Mouse (Mus musculus) thymus, postnatal 25 days (tissue): ENCODE data around the gene Mettl7a1.
A peak's percentile ranks its signal among the peaks of the same experiment; 100 is the strongest.
"Not testable (repeated sequence)": the region's sequence is repeated elsewhere in the genome, so short reads cannot be mapped to it uniquely, and the experiment has no call there.

ENCODE experiments used
- DNase-seq: peaks from one replicate; pipeline ENCODE4 v3.0.0; 2022

The Mettl7a1 gene

DNA sequence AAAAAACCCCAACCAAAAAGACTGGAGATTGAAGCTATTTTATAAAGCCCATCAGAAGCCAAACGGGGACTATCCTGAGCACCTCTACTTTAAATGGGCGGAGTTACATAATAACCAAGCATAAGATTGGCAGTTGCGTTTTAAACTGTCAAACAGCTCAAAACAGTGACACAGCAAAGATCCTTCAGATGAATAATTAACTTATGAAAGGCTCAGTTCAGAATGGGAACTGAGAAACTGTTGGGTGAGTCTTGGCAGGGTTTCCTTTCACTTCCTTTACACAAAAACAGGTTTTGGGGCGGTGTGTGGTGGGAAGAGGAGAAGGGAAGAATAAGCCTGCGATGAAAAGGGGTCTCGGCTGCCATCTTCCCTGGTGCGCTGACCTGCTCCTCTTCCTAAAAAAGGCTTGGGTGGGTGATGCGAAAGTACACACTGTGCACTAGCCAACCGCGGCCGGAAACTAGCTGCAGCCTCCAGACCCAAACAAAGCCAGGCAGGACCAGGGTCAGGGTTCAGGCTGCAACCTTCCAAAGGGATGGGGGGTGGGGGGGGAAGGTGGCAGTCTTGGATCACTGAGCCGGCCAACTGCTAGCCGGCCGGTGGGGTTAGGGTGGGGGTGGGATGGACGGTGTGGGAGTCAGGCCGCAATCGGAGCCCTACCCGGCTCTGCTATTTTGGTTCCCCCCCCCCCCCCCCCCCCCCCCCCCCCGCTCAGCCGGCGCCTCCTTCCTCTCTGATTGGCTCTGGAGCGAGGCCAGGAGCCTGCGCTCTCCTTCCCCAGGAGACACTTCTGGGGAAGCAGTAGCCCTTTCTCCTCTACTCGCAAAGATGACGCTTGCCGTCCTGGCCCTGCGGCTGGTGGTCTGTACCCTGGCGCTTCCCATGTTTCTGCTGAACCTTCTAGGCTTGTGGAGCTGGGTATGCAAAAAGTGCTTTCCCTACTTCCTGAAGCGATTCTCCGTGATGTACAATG, at the start of gene Mettl7a1:
Gene Mettl7a1, plus strand, starts transcription at position 122 of the 973 bp plus-strand sequence.
- DNase-seq: peak; percentile 62

DNA sequence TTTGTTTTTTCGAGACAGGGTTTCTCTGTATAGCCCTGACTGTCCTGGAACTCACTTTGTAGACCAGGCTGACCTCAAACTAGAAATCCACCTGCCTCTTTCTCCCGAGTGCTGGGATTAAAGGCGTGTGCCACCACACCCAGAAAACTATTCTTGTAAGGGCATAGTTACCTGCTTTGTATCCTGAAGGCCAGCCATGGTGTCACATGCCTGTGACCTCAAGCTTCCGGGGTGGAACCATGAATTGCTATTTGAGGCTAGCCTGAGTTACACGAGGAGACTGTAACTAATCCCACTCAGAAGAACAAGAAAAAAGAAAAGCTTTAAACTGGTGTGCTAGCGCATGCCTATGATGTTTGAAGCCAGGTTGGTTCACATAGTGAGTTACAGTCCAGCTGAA, 47.6 kb upstream of the Mettl7a1 start:
- no peak for DNase-seq

DNA sequence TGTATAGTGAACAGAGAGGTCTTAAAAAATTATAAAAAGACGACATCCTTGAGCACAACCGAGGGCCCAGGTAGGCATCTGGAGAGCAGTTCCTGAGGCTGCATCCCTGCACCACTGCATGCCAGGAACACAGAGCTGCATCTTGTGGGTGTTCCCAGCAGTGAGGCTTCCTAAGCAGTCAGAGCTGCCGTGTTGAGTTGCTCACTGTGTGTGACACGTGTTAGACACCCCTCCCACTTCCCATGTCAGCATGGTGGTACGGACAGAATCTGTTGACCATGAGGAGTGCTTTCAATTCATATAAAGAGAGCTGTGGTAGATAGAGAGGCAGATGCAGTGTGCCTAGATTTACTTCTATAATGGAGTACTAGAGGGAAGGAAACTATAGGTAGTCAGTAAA, 46.6 kb upstream of the Mettl7a1 start:
- DNase-seq: no peak

DNA sequence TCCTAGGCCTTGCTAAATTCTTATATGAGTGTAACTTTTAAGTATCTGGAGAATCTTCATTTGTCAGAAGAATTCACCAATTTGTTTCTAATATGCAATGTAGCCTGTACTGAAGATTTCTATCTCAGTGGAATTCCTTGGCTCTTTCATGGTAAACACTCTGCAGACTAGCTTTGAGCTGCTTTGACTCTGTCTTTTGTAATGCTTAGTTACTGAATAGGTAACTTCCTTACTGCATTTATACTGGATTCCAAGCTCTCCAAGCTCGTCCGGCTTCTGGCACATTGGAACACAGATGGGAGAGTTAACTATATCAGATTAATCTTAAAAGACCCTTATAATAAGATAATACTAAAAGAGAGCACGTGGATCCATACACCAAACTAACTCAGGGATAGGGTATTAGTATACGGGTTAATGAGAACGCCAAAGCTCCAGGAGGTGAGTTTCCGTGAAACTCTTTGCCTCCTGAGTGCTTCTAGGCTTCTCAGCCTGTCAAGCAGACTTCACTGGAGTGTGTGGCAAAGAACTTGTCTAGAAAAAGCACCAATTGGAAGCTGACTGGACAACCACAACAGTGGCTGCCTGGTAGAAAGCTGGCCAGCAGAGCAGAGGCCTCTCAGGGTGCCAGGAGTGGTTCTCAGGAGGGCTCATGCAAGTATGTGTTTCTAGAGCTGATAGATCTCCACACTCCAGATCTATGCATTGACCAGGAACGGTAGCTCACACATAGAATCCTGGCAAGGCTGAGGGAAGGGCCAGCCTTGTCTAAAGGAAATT, 45.1 kb upstream of the Mettl7a1 start:
- DNase-seq: no peak

DNA sequence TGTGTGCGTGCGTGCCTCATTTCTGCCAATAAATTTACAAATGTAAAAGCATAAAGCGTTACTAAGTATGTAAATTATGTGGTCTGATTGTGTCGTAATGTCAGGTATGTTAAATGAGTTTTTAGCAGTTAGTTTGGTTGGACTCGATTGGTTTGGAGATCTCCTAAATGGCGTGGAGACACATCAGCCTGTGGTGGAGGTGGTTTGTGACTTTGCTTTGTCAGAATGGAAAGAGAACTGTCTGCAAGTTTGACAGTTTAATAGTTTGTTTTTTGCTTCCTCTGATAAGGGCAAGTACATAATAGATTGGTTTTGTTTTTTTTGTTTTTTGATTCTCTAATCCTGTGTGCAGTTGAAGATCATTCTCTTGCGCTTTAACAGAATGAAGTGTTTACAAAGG, 43.6 kb upstream of the Mettl7a1 start:
- DNase-seq: not testable (repeated sequence)

DNA sequence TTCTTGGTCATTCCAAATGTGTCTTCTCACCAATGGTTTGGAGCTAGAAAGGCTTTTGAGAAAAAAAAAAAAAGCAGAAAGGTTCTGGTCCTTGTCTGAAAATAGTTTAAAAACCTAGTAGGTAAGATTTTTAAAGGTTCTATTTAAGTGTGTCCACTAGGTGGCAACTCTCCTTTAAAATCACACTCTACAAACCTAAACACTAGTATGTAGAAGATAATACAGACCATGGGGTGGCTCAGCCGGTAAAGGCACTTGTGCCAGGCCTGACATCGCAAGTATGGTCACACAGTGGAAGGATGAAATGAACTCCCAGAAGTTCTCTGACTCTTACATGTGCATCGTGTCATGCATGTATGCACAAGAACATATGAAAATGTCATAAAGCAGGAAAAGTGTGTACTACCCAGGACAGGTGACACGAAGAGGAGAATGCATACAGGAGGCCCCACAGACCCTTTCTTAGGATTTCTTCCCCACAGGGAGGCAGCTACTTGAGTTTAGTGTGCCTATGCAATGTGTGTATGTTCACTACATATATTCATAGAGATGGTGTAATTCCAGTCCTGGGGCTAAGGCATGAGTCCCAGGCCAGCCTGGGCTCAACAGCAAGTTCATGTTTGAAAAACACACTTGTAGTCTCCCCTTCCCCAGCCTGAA, 40.6 kb upstream of the Mettl7a1 start:
- no peak for DNase-seq

DNA sequence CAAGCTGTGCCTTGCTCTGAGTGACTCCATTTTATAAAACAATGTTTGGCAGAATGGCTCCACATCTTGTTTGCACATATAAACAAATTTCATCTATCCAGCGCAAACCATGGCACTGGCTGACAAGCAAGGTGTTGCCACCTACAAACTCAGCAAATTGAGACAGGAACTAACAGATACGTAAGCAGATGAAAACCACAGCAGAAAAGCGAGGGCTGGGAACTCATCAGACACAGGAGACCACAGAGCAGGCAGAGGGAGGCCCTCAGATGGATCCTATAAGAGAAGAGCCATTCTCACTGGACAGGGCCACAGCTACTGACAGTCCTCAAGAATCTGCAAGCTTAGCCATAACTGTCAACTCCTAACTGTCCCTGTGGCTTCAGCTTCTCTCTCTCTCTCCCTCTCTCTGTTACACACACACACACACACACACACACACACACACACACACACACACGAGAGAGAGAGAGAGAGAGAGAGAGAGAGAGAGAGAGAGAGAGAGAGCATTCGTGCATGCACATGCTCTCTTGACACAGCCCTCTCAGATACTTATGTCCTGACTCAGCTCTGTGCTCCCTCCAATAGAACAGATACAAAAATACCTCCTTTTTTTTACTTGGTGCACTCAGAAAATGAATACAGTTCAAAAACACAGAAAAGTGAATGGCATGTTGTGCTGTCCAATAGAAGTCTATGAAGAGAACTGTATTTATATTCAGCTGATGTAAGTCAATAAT, 38.2 kb upstream of the Mettl7a1 start:
- no peak for DNase-seq

DNA sequence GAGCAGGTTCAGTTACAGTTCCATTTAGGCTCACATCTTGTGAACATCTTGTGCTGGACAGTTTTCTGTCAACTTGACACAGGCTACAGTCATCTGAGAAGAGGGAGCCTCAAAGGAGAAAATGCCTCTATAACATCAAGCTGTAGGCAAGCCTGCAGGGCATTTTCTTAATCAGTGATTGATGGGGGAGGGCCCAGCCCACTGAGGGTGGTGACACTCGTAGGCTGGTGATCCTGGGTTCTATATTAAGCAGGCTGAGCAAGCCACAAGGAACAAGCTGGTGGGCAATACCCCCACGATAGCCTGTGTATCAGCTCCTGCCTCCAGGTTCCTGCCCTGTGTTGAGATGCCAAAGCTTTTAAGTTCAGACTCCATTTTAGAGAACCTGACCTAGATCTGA, 35.0 kb upstream of the Mettl7a1 start:
- no peak for DNase-seq

DNA sequence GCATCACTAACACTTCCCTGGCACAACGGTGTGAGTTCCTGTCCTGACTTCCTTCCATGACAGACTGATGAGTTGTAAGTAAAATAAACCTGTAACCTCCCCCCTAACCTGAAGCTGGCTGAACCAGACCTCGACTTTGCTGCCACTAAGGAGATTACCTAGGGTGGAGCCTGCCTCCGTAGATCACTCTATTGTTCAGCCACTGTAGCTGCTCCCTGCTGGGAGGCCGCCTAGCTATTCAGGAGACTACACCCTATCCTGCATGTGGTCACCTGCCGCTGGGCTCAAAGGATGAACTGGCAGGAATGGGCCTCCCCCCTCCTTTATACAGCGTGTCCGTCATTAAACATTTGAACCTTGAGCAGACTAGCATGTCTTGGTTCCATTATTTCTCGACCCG, 34.2 kb upstream of the Mettl7a1 start:
- no peak for DNase-seq

DNA sequence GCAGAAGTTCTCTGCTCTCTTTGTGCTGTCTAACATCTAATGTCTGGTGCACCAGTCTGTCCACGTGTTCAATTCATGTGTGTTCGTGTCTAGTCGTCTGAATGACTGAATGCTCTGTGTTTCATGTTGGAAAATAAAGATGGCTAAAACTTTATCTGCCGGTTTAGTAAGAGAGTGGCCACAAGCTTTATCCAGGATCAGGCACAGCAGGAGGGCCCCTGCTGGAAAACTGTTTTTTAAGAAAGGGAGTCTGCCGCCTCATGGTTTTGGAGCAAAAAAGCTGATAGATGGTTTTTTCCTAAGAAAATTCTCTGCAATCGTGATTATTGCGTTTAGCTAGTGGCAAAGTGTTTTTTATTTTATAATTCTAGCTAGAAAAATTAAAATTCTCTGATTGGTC, 33.3 kb upstream of the Mettl7a1 start:
- DNase-seq: not testable (repeated sequence)

DNA sequence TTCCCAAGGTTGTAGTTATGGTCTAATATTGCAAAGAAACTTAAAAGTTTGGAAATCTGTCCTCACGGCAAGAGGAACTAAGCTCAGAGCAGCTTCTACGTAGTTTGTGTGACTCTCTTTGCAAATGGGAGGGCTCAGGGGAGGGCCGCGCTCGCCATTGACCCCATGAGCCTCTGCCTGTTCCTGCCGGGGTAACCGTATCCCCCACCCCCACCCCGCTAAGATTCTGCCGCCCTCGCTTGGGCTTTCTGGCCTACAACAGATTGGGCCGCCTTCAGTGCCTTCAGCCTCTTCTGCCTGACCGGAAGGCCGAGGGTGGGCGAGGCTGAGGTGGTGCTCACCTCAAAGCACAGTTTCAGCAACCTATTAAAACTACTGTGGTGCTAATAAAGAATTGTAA, 32.5 kb upstream of the Mettl7a1 start:
- no peak for DNase-seq

DNA sequence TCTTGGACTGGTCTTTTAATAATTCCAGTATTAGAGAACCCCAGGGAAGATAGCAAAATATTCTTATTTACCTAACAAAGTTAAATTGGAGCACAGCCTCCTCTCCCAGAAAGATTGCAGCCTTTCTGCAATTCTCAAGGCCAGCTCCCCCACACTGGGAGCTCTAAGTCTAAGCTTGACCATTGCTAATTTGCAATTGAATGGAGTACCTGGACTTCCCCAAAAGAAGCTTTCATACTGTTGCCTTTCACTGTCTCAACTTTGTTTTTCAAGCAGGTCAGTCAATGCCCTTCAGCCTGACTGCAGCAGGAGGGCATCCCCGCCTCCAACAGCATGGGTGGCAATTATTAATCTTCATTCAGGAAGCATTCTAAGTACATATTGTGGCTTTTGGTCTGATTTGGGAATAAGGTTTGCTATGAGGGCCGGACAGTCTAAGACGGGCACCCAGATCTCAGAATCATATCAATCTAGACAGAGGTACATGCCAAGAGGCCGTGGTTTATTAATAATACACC, 30.1 kb upstream of the Mettl7a1 start:
- not testable (repeated sequence) for DNase-seq

DNA sequence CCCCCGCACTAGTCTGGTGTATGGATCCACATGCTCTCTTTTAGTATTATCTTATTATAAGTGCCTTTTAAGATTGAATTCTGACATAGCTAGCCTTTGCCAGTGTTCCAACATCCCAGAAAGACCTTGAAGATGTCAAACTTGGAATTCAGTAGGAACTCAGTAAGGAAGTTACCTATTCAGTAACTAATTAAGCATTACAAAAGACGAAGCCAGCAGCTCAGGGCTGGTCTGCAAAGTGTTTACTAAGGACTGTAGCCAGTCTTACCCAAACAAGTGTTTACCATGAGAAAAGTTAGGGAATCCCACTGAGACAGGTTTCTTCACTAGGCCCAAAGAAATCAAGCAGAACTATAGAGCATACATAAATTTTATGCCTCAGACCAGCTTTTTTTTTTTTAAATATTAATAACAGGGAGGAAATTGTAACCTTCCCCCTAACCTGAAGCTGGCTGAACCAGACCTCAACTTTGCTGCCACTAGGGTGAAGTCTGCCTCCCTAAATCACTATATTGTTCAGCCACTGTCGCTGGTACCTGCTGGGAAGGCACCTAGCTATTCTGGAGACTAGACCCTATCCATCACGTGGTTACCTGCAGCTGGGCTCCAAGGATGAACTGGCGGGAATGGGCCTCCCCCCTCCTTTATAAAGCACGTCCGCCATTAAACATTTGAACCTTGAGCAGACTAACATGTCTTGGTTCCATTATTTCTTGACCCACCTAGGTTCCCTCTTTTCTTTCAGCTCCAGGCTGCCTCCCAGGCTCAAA, 29.0 kb upstream of the Mettl7a1 start:
- no peak for DNase-seq

DNA sequence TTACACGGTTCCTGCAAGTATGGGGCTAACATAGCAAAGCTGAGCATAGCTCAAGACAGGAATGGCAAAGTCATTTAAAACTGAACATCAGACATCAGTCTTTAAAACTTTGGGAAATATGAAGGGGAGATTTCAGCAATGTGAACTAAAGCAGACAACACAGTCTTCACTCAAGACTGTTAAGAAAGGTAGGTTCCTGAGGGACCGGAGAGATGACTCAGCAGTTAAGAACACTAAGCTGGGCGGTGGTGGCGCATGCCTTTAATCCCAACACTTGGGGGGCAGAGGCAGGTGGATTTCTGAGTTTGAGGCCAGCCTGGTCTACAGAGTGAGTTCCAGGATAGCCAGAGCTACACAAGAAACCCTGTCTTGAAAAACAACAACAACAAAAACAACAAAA, 27.5 kb upstream of the Mettl7a1 start:
- DNase-seq: no peak

DNA sequence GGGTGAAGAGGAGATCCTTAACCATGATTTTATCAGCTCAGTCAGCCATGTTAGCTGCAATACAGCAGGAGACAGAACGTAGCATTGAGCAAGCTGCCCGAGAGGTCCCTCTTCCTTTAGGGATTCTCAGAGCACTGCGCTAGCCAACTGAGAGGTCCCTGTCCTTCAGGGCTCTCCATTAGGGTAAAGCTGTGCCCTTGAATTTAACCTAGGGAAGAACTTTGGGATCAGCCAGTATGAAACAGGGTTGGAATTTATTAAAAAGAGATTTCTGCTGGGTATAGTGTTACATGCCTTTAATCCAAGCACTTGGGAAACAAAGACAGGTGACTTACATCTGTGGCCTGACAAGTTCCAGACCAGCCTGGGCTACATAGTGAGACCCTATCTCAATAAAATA, 26.4 kb upstream of the Mettl7a1 start:
- no peak for DNase-seq

DNA sequence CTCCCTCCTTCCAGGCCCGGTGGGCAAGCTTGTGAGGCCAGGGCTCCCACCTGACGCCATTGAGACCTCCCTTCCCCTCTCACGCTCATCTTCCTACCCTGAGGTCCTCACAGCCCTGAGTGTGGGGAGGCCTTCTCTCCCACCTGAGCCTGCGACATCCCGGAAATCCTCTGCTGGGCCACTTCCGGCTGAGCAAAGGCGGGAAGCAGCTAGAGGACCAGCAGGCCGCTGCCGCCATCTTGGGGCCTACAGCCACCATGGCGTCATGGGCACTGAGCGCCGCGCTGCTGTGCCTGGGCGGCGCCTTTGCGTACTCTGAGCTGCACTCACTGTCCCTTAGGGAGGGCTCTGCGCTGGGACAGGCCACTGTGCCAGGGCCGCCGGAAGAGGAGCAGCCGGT, 23.3 kb upstream of the Mettl7a1 start, which contains the start of gene Tmprss12:
Gene Tmprss12, plus strand, starts transcription at position 212 of the 400 bp plus-strand sequence.
- no peak for DNase-seq

DNA sequence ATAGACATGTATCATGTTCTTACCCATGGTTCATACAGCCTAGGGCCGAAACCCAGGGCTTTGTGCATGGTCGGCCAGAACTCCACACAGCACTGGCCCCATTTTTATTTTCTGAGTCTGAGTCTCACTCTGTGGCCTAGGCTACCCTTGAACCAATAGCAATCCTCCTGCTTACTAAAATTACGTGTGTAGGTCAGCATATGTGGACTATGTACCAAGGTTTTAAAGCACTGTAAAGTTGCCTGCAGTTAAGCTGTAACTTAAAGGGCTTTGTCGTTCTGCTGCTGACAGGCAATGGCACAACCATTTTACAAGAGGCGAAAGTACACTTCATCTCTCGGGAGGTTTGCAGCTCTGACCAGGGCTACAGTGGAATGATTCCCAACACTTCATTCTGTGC, 15.0 kb upstream of the Mettl7a1 start:
- no peak for DNase-seq

DNA sequence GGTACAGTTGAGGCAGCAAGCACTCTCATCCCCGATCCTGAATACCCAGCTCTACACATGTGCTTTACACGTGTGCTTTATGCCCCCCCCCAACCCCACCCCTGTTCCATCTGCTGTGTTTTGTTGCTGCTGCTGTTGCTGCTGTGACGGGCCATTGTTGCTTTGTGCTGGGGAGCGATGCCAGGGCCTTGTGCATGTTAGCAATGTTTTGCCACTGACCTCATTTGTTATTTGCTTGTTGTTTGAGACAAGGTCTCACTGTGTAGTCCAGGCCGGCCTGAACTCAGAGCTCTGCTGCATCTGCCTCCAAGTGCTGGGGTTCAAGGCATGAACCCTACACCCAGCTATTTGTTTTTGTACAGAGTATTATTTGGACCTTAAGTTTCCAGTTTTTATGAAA, 13.1 kb upstream of the Mettl7a1 start:
- no peak for DNase-seq

DNA sequence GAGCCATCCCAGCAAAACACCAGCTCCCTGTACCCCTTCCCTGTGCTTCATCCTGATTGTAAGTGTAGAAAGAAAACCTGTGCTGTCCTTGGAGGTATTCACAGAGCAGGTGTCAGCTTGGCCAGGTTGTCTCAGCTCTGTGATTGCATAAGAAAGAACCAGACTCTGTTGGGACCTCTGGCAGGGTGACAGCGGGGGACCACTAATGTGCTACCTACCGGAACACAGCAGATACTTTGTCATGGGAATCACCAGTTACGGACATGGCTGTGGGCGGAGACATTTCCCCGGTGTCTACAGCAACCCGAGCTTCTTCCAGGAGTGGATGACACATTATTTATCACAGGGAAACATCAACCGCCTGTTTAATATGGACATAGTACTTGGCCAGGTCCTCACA, 11.6 kb upstream of the Mettl7a1 start:
- DNase-seq: no peak

DNA sequence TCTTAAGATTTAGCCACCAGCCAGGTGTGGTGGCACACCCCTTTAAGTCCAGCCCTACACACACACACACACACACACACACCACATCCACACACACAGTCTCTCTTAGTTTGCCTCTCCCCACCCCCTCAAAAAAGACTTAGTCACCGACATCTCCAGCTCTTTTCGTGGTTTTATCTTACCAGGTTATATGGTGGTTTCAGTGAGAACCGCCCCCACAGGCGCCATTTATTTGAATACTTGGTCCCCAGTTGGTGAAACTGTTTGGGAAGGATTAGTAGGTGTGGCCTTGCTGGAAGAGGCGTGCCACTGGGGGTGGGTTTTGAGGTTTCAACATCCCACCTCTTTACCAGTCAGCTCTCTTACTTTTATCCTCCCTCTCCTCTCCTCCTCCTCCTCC, 6.1 kb upstream of the Mettl7a1 start:
- no peak for DNase-seq

DNA sequence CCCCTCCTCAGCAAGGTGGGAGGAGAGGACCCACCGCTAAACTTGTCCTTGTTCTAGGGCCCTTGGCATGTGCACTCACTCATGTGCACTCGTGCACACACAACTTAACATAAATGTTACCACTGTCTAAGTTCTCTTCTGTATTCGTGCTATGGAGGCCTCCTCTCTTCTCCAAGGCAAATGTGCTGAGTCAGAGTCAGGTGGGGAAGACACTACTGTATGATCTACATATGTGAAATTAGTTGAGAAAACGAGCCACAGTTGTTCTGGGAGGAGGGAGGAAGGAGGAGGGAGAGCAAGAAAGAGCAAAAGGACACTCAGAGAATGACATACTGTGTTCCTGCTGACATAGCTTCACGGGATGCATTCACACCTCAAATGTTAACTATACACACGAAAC, 3.4 kb upstream of the Mettl7a1 start:
- no peak for DNase-seq

DNA sequence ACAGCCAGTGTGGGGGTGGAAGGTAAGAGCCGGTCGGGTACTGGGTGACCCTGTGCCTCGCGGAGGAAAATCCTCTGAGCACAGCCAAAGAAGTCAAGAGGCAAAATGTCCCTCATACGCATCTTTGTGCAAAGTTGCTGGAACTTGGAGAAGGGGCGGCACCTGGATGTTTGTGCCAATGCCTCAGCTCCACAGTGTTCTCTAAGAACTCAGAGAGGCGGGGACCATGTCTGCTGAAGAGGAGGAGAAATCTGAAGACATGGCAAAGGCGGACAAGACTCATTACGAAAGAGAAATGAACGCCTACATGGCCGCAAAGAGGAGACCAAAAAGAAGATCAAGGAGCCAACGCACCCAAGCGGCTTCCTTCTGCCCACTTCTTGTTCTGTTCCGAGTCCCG, 2.4 kb upstream of the Mettl7a1 start:
- DNase-seq: no peak
